Mouse (Mus musculus) hindbrain, embryonic 10.5 days (tissue): ENCODE data around the gene Klf8. TPM values are rescaled to one million over a fixed set of nuclear protein-coding genes. Genes with fewer than 3 reads are reported as not detected.
A peak's percentile ranks its signal among the peaks of the same experiment; 100 is the strongest.

Experiments
- DNase-seq: peaks from one replicate; pipeline ENCODE4 v3.0.0-alpha.2; 2017; ENCODE audit warnings: low spot score
- H3K27ac ChIP-seq: fragments of 300-500 bp; sonication (generic); 2 replicates; pipeline ENCODE4 v1.5.1; 2016; ENCODE audit warnings: mild to moderate bottlenecking, moderate library complexity
- H3K27me3 ChIP-seq: fragments of 300-500 bp; sonication (generic); 2 replicates; pipeline ENCODE4 v1.6.1; 2016; ENCODE audit warnings: mild to moderate bottlenecking; ENCODE audit not compliant: poor library complexity, insufficient read depth, severe bottlenecking
- H3K36me3 ChIP-seq: fragments of 300-500 bp; sonication (generic); 2 replicates; pipeline ENCODE4 v1.6.1; 2016; ENCODE audit warnings: mild to moderate bottlenecking, moderate library complexity
- H3K4me1 ChIP-seq: fragments of 300-500 bp; sonication (generic); replicated peaks from 2 replicates; pipeline ENCODE4 v1.6.1; 2016; ENCODE audit warnings: mild to moderate bottlenecking
- H3K4me3 ChIP-seq: fragments of 300-500 bp; sonication (generic); 2 replicates; pipeline ENCODE4 v1.5.1; 2016; ENCODE audit warnings: mild to moderate bottlenecking, moderate library complexity
- H3K9me3 ChIP-seq: fragments of 300-500 bp; sonication (generic); 2 replicates; pipeline ENCODE4 v1.6.1; 2016; ENCODE audit warnings: mild to moderate bottlenecking, moderate library complexity
- WGBS: fragments of 180-500 bp; shearing (Covaris S2); methylation state at CpG from one replicate; pipeline ENCODE4 v1.1.7; 2016; 5-methylcytosine and 5-hydroxymethylcytosine counted together
- polyA plus RNA-seq: library from polyadenylated mRNA; unstranded; fragments of >200 nt; fragmentation: Nextera tagmentation; extraction: Ambion mirVana; gene quantifications from 2 replicates; pipeline ENCODE4 v1.2.1, GENCODE M21; 2016

Klf8 gene
- polyA plus RNA-seq, 1 experiment from 2014 or later = 1.3 TPM

DNA sequence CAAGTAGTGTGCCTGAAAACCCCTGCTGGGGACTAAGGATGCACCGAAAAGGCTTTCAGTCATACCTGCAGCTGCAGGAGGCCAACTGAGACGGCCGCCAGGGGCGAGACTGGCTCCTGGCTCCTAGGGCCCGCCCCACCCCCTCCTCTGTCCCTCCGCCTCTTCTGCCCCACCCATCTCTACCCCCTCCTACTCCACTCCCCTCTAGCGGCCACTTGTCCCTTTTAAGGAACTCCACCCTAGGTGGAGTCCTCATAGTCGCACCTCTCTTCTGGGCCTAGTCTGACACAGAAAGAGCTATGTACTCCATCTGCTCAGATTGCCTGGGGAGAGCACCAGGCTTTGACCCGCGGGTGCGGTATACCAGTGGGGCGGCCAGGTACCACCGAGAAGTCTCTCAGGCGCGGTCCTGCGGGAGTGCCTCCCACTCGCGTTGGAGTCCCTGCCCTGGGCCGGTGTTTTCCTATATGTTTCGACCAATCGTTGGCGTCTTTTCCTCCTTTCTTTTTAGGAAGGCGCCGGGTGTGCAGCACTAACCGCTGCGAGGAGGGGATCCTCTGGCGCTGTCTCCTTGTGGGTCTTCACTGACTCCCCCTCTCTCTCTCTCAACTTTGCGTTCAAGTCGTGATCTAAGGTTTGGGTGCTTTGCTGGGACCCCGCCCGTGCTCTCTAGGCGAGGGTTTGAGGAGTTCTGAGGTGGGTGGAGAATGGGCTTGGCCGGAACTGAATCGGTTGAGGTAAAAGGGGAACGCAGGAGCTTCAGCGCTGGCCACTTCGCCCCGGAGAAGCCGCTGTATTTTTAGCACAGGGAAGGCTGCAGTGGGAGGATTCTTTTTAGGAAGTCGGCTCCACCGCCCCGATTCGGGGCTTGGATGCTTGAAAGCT lies 122.3 kb downstream of the Klf8 start:
- WGBS = 15% methylated on average over 43 of the region's 43 CpGs
- 0 out of 2 replicates have a peak, but pooled peaks cover 8% of the 10 kb centered on the region for H3K4me1 ChIP-seq
- H3K27me3 ChIP-seq = peaks cover 34% of the 10 kb centered on the region
- DNase-seq = peak; percentile 39
- no peaks in the 10 kb centered on the region for H3K9me3 ChIP-seq
- 0 out of 2 replicates have a peak overlapping the region, but pooled peaks have one; percentile 35 for H3K27ac ChIP-seq
- no peaks in the 10 kb centered on the region for H3K36me3 ChIP-seq
- peak overlapping the region; percentile 57 for H3K4me3 ChIP-seq

DNA sequence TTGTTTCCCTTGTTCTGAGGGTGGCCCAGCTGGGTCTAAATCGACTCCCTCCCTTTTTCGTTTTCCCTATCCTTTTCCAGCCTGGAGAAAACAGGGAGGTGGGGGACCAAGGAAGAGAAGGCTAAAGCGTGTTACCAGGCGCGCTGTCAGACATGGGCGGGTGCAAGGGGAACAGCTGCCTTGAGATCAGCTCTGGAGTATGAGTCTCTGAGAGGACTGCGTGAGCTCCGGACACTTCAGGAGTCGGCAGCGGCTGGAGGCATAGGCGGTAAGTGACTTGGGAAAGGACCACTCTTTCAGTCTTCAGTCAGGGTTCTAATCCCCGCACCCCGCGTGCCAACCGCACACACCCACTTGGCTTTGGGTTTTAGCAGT lies 122.9 kb downstream of the Klf8 start:
- Histone ChIP-seq H3K36me3 (no peaks in the 10 kb centered on the region), H3K27me3 (peaks cover 34% of the 10 kb centered on the region), H3K4me3 (peak overlapping the region; percentile 57), H3K9me3 (no peaks in the 10 kb centered on the region), H3K27ac (0 out of 2 replicates have a peak overlapping the region, but pooled peaks have one; percentile 35), H3K4me1 (0 out of 2 replicates have a peak, but pooled peaks cover 8% of the 10 kb centered on the region)
- 23% methylated on average over 15 of the region's 15 CpGs for WGBS
- DNase-seq = no peak

DNA sequence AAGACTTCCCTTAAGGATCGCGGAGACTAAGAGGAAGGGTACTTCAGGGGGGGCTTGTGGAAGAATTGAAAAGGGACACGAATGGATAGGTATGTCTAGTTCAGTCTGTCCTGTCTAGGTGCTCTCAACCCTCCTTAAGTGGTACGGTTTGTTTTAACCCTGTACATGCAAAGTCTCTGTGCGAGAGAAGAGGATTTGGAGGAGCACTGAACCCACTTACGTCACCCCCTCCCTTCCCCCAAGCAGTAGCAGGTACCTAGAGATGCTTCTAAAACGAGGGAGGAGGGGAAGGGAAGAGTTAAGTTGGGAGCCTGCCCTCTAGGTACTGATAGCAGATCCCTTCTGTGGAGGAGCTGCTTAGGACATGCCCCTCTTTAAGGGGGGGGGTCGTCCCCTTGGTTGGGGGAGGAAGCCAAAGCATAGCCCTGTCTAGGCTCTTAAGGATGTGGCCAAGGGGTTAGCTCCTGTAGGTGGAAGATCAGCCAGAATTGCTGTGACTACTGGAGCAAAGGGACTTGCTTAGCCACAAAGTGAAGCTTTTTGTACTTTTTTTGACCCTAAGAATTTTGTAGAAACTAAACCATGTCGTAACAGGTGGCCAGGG lies 123.5 kb downstream of the Klf8 start:
- 0 out of 2 replicates have a peak, but pooled peaks cover 8% of the 10 kb centered on the region for H3K4me1 ChIP-seq
- H3K36me3 ChIP-seq = no peaks in the 10 kb centered on the region
- peak overlapping the region; percentile 57 for H3K4me3 ChIP-seq
- H3K27ac ChIP-seq = no peak overlapping the region
- no peaks in the 10 kb centered on the region for H3K9me3 ChIP-seq
- peaks cover 34% of the 10 kb centered on the region for H3K27me3 ChIP-seq
- WGBS = 28% methylated on average over 9 of the region's 9 CpGs
- no peak for DNase-seq

DNA sequence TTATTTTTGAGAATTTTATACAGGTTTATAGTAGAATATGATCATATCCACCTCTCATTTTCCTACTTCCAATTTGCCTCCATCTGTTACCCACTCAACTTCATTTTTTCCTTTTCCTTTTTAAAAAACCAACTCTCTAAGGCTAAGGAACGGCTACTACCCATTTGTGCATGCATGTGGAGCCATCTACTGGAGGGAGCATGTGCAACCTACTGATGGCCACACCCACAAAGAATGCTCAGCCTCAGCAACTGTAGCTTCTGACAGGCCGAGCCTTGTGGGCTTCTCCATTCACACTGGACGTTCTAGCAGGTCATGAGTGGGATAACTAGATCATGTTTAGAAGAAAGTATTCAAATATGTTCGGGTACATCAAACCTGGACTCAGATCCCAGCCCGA lies 129.5 kb downstream of the Klf8 start:
- H3K9me3 ChIP-seq = no peaks in the 10 kb centered on the region
- DNase-seq = peak; percentile 16
- no peak overlapping the region for H3K4me3 ChIP-seq
- 36% methylated on average over 5 of the region's 5 CpGs for WGBS
- no peak overlapping the region for H3K27ac ChIP-seq
- no peaks in the 10 kb centered on the region for H3K4me1 ChIP-seq
- H3K27me3 ChIP-seq = peaks cover 2% of the 10 kb centered on the region
- no peaks in the 10 kb centered on the region for H3K36me3 ChIP-seq

DNA sequence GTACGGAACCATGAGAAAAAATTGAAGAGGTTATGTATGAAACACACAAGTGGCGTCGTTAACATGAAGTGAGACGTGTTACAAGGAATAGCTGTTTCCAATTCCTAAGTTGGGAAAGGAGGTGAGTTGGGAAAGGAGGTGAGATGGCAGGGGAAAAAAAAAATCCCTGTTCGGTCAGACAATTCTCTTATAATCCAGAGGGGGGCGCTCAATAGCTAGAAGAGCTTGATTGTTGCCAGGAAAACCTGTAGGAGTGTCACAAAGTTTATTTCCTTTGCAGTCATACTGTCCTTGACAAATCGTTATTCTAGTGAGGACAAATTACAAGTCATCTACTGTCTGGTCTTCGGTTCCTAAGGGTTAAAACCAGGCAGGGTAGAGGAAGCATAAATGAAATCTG lies 132.5 kb downstream of the Klf8 start:
- Histone ChIP-seq H3K4me3 (no peak overlapping the region), H3K27ac (no peak overlapping the region), H3K4me1 (no peaks in the 10 kb centered on the region), H3K9me3 (no peaks in the 10 kb centered on the region), H3K36me3 (no peaks in the 10 kb centered on the region), H3K27me3 (no peaks in the 10 kb centered on the region)
- no peak for DNase-seq
- whole genome bisulfite sequencing = 35% methylated on average over 8 of the region's 8 CpGs

DNA sequence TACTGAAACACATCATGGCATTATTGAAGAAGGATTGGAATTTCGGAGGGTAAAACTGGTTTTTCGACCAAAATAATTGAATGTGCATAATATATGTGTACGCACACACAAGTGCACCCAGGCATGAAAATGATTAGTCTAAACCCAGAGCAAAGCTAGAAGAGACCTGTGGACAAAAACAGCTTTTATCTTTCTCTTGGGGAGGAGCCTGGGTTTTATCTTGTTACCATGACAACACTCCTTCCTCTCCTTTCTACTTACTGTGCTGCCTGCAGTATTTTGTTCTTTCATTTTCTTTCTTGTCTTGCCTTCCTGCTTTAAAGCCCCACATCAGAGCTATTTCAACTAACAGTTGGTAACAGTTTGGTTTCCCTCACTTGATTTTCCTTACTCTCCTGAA lies 137.8 kb downstream of the Klf8 start:
- WGBS = 49% methylated on average over 3 of the region's 3 CpGs
- no peaks in the 10 kb centered on the region for H3K27me3 ChIP-seq
- no peak overlapping the region for H3K27ac ChIP-seq
- H3K36me3 ChIP-seq = no peaks in the 10 kb centered on the region
- H3K4me3 ChIP-seq = no peak overlapping the region
- no peaks in the 10 kb centered on the region for H3K4me1 ChIP-seq
- no peak for DNase-seq
- H3K9me3 ChIP-seq = no peaks in the 10 kb centered on the region

DNA sequence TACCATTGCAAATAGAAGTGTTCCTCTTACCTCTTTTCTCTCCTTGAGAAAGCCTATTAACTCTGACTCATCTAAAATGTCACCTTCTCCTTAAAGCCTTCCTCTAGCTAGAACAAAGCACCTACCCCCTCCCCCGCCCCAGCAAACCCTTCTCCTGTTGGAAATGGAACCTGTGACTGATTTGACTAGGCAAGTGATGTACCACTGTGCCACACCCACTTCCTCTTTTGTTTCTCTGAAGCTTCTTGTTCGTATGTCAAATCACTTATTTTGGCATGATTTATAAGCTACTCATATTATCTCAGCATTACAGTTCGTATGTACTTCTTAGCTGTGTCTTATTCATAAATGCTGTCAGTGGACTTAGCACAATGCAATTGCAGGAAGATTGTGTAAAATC lies 144.5 kb downstream of the Klf8 start:
- 66% methylated on average over 3 of the region's 3 CpGs for WGBS
- Histone ChIP-seq H3K4me1 (no peaks in the 10 kb centered on the region), H3K27ac (no peak overlapping the region), H3K4me3 (no peak overlapping the region), H3K9me3 (no peaks in the 10 kb centered on the region), H3K36me3 (no peaks in the 10 kb centered on the region), H3K27me3 (no peaks in the 10 kb centered on the region)
- no peak for DNase-seq

DNA sequence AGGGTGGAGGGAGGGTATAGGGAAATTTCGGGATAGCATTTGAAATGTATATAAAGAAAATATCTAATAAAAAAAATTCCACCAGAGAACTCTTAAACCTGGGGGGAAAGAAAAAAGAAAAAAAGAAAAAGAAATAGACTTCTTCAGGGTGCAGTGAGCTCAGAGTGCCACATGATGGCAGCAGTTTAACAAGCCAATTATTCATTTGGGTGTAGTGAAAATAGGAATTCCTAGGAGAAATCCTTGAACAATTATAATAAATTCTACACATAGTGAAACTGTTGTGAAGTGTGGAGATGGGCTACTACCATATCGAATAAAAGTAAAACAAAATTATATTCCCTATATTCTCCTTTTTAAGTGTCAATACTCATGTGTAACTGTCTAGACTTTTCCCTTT lies 152.0 kb downstream of the Klf8 start:
- Histone ChIP-seq H3K4me3 (no peak overlapping the region), H3K4me1 (no peaks in the 10 kb centered on the region), H3K27ac (no peak overlapping the region), H3K9me3 (no peaks in the 10 kb centered on the region), H3K36me3 (no peaks in the 10 kb centered on the region), H3K27me3 (no peaks in the 10 kb centered on the region)
- DNase-seq = no peak
- 33% methylated on average over 2 of the region's 2 CpGs for WGBS

DNA sequence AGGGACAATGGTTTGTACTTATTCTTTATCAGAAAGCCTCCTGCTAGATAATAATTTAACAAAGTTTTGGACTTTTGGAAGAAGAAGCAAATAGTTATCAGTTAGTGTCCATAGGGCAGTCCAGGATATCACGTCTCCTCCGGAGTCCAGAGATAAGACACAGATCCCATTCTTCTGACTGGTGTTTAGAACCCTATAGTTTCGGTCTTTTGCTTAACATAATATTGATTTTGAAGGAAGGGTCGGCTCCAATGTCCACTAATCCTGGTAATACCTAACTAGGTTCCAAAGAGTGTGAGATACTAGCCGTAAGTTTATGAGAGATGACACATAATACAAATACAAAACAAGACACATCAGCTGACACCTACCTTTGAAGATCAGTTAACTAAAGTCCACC lies 179.8 kb downstream of the Klf8 start:
- H3K27ac ChIP-seq = no peak overlapping the region
- no peaks in the 10 kb centered on the region for H3K4me1 ChIP-seq
- H3K27me3 ChIP-seq = peaks cover 6% of the 10 kb centered on the region; the same call in 1 of the 2 replicates
- WGBS = 94% methylated on average over 5 of the region's 5 CpGs
- no peaks in the 10 kb centered on the region for H3K36me3 ChIP-seq
- H3K9me3 ChIP-seq = no peaks in the 10 kb centered on the region
- no peak overlapping the region for H3K4me3 ChIP-seq
- no peak for DNase-seq

DNA sequence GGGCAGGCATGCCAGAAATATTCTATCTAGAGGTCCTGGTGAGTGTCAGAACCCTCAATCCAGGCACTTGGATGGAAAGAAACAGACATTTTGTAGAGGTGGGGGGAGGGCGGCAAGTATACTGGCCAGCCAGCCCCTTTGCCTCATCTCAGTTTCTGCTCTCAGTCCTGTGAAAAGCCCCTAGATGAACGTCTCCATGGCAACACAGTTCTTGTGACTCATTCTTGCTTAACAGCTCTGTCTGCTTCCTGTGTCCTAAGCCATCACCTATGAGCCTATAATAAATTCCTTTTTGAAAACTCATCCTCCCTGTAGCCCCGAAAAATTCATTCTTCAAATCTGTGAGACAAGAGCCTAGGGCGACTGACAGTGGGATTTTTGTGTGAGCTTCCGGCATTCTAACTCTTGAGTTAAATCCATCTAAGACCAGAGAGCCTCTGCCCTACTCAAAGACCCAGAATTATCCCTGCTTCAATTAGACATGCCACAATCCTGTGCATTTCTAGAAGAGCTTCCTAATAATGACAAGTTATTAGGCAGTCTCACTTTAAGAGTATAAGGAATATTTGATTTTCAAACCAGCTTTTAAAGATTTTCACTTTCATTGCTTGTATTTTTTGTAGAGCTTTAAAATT lies 196.5 kb downstream of the Klf8 start:
- peak overlapping the region; percentile 80 for H3K27ac ChIP-seq
- peaks cover 12% of the 10 kb centered on the region; the same call in 1 of the 2 replicates for H3K4me1 ChIP-seq
- H3K9me3 ChIP-seq = no peaks in the 10 kb centered on the region
- no peaks in the 10 kb centered on the region for H3K27me3 ChIP-seq
- no peak overlapping the region for H3K4me3 ChIP-seq
- H3K36me3 ChIP-seq = no peaks in the 10 kb centered on the region
- peak; percentile 27 for DNase-seq
- 40% methylated on average over 5 of the region's 5 CpGs for whole genome bisulfite sequencing

DNA sequence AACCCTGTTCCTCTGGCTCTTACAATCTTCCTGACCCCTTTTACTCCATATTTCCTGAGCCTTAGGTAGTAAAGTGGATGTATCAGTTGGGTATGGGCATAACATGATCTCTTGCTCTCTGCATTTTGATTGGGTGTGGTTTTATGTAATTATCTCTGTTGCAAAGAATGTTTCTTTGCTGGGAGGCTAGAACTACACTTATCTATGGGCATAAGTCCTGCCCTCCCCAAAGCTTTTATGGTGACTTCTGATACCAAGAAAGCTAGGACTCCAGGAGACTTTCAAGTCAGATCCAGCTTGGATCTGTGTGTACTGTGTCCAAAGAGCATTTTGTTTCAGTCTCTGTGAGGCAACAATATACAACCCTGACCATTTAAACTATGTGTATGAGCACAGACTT lies 202.3 kb downstream of the Klf8 start:
- no peak overlapping the region for H3K27ac ChIP-seq
- no peaks in the 10 kb centered on the region for H3K9me3 ChIP-seq
- DNase-seq = no peak
- H3K27me3 ChIP-seq = no peaks in the 10 kb centered on the region
- H3K4me3 ChIP-seq = no peak overlapping the region
- H3K36me3 ChIP-seq = no peaks in the 10 kb centered on the region
- no peaks in the 10 kb centered on the region for H3K4me1 ChIP-seq

DNA sequence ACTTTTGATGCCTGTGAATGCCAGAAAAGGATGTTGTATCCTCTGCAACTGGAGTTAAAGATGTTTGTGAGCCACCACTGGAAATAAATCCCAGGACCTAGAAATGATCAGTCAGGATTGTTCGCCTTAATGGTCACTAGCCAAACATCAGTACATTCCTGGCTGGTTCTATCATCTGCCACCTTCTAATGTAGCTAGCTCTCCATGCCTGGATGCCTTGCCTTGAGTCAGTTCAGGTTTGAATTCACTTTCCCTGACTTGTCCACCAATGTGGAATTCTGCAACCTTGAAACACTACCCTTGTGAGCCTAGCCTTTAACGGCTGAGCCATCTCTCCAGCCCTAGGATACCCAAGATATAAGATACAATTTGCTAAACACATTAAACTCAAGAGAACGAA lies 202.8 kb downstream of the Klf8 start:
- no peaks in the 10 kb centered on the region for H3K4me1 ChIP-seq
- no peaks in the 10 kb centered on the region for H3K9me3 ChIP-seq
- DNase-seq = no peak
- H3K27me3 ChIP-seq = no peaks in the 10 kb centered on the region
- no peak overlapping the region for H3K27ac ChIP-seq
- 91% methylated on average over 3 of the region's 3 CpGs for WGBS
- no peak overlapping the region for H3K4me3 ChIP-seq
- no peaks in the 10 kb centered on the region for H3K36me3 ChIP-seq
